Mouse (Mus musculus) mature B cell (primary cell): ENCODE data around the gene Abhd17b.
"Not testable (repeated sequence)": the region's sequence is repeated elsewhere in the genome, so short reads cannot be mapped to it uniquely, and the experiment has no call there.

ENCODE experiments used
- in situ Hi-C: fragments of 300-500 bp; cut with MboI; formaldehyde crosslinking; loops from 2 replicates; pipeline ENCODE4 v1.14.3; 2019

The Abhd17b gene

DNA sequence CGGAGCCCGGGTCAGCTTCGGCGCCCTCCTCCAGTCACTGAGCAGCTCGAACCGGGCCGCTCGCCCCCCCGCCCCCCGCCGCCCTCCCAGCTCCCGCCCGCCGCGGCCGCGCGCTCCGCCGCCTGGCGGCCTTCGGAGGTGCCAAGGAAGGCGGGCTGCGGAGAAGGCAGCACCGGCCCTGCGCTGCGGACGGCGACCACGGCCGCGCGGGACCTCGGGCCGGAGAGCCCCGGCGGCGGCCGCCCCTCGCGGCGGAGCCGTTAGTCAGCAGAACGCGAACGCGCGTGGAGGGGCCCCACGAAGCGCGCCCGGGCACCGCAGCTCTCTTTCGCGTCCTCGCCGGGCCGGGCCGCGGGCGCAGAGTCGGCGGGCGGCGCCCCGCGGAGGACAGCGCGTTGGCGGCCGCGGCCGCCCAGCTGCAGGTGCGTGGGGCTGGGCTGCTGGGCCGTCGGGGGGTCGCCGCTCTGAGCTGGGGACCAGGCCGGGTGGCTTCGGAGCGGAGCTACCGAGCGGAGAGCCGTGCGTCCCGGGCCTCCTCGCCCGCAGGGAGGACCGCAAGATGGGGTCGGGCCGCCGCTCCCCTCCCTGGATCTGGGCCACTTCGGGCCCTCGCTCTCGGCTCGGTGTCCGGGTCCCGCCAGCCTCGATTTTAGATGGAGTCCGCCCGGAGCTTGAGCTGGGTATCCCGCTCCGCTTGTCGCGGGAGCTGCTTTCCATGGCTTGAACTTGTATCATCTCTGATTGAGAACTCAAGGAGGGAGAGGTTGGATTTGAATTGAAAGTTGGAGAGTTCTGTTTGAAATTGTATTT, at the start of gene Abhd17b:
Abhd17b (plus strand) TSS at position 14 of the 810 bp plus-strand sequence.
- in situ Hi-C loops, result no loop called here

DNA sequence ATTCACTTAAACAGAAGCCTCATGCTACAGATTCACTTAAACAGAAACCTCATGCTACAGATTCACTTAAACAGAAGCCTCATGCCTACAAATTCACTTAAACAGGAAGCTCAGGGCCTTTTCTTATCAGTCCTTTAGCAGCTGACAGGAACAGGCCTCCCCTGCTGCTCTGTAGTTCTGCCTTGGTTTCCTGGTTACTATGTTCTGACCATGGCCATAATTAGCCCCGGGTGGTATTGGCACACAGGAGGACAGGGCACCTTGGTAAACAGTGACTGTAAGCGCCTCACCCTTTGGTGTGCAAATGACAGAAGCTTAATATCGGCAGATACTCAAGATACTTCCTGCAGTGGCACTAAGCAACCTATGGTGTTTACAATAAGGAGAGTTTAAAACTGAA, 49.1 kb upstream of the Abhd17b start:
- in situ Hi-C loops, result no loop called here

DNA sequence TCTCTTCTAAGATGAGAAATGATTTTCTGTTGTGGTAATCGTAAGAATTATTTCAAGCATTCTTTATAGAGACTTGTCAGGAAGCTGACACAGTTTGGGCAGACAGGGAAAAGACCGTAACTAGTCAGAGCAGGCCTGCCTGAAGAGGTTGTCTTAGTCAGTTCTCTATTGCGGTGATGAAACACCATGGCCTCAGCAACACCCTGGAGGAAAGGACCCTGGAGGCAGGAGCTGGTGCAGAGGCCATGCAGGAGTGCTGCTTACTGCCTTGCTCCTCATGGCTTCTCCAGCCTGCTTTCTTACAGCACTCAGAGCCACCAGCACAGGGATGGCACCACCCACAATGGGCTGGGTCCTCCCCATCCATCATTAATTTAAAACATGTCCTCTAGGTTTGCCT, 47.7 kb upstream of the Abhd17b start:
- in situ Hi-C loops, result no loop called here

DNA sequence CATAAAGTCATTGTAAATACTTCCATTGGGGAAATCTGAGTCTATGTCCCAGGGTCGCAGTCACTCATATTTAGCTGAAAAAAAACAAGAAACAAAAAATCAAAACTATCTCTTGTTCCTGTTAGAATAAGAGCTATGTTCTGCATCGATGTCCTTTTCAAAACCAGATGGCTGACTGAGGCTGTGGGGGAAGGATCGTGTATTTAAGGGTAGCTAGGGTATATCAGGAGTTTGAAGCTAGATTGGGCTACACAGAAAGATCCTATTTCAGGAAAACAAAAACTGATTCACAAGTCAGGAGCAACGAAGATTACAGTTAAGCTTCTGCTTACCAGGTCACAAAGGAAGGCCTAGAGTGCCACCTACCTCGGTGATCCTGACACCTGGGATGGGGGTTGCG, 42.7 kb upstream of the Abhd17b start:
- in situ Hi-C loops, result no loop called here

DNA sequence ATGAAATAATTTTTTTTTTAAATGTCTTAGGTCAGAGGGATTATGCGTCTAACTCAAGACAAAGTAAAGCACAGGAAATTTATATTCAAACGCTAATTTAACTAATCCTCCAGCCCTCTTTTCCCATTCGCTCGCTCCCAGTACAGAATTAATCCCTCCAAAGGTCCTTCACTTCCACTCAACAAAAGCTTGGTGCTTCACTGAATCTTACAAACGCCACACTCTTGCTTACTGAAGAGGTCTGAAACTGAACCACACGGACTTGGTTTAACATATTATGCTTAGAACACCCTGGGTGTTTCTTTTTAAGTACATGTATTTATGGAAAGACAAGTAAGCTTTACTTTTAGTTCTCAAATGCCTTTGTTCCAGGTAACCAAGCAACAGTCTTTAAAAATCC, 41.7 kb upstream of the Abhd17b start:
- in situ Hi-C loops, result no loop called here

DNA sequence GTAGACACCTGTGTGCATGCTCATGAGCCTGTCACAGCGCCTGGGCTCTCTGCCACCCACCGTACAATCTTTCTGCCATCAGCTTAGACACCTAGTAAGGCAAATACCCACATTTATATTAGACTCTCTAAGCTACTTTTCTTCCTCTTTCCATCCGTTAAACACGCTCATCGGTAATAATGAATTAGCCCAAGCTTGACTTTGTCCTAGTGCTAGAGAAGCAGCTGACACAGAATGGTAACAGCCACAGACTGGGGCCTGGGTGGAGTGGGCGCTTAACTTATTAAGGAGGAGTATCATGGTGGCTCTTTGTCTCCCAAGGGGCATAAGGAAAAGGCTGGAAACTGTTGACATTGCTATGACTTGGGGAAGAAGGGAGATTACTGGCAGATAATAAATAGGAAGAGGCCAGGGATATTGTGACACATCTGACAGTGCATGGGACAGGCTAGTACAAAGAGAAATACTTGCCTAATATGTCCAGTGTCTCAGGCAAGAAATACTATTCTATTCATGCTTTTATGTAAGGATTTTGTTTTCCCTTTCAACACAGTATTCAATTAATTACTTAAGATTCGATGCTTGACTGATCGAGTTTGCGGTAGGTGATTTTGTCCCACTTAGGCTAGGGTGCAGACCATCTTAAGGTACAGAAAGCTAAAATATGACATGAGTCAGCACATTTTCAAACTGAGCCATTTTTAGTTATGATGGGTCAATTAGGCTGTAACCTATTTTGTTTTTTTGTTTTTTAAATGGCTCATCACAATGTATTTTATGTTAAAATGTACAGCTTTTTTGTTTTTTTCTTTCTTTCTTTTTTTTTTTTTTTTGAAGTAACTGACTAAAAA, 41.0 kb upstream of the Abhd17b start:
- in situ Hi-C loops, result no loop called here

DNA sequence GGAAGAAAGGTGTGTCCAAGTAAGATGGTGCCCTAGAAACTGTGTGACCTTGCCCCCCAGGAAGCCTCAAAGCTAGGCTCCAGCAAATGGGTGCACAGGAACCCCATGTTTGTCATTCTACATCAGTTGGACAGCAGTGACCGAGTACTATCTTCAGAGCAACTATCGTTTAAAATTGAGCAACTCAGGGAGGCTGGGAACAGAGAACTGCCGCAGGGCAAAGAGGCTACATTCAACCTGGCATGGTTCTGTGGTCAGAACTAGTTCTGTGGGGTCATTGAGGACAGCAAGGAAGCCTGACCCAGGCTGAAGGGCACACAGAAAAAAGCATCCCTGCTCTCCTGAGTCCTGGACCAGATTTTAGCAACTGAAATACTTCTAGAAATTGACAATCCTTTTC, 37.2 kb upstream of the Abhd17b start:
- in situ Hi-C loops, result no loop called here

DNA sequence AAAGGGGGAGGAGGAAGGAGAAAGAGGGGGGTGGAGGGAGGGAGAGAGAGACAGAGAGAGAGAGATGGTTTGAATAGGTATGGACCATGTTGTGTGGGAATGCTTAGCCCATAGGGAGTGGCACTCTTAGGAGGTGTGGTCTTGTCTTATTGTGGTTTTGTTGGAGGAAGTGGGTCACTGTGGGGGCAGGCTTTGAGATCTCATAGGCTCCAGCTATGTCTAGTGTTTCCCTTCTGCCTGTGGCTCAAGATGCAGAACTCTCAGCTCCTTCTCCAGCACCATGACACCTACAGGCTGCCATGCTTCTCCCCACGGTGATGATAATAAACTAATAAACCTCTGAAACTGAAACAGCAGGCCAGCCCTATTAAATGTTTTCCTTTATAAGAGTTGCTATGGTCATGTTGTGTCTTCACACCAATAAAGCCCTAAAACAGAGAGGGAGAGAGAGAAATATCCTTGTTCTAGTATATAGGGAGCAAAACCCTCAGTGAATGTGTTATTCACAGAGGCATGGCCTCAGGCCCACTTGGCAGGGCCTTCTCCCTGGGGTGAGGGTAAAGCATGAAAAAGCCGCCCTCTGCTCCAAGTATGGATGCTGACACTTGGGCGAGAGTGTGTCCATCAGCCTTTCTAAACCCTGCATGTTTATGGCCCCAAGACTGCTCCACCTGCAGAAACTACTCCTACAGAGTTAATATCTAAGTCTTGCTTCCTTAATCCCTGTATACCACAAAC, 29.4 kb upstream of the Abhd17b start:
- in situ Hi-C loops, result no loop called here

DNA sequence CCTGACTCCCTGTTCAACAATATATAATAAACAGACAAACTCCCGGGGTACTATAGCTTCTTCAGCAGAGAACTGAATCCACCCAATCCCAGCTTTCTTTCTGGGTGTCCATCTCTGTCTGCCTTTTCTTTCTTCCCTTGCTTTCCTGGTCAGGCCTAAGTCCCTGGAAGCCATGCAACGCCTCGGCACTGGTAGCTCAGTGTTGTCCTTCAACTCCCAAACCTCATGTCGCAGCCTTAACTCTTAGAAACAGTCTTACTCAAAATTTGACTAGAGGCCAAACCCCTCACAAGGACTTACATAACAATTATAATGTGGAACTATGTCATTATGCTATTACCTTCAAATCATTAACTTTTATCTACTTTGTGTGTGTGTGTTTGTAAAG, 28.8 kb upstream of the Abhd17b start:
- in situ Hi-C loops, result no loop called here

DNA sequence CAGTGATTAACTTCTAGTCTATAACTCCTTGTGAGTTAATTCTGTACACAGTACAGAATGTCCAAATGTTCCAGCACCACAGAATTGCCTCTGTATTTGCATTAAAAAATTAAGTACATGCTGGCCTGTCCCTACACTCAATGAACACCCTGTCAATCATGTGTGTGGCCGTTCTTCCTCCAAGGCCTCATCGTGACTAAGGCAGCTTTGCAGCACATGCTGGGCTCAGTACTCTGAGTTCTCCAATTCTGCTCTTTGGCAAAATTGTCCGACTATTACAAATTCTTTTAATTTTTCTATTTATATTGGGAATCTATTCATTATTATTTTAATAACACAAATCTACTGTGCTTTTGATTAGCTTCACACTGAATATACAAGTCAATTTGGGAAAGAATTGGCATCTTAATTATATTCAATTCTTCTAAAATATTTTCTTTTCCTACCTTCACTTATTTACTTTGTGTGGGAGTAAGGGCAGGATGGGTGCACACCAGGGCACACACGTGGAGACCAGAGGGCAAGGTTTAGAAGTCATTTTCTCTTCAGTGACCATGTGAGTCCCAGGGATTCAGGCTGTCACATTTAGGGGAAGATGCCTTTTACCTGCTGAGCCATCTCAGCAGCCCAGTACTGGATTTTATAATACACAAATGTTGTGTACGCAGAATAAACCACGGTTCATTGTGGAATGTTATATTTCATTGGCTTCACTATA, 26.6 kb upstream of the Abhd17b start:
- in situ Hi-C loops, result no loop called here

DNA sequence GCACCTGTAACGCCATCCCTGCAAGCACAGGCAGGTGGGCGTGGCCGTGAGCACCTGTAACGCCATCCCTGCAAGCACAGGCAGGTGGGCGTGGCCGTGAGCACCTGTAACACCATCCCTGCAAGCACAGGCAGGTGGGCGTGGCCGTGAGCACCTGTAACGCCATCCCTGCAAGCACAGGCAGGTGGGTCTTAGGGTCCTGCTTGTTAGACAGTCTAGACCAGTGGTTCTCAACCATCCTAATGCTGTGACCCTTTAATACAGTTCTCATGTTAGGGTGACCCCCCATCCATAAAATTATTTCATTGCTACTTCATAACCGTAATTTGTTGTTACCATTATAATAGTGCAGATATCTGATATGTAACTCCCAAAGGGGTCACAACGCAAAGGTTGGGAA, 24.5 kb upstream of the Abhd17b start:
- in situ Hi-C loops, result not testable (repeated sequence)

DNA sequence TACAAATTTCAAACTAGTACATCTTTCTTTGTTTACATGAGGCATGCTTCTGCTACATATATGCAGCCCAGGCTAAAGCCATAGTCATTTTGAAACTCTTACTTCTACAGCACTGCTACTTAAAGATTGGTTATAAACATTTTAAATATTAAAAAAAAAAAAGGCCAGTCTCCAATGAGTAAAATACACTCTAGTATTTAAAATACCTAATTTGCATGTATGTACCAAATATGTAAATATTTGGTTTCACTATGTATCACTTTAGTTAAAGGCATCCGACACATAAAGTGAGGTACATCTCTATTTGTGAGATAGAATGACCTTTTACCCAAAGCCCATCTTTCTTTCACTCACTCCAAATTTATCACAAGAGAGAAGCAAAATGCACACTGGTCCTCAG, 24.0 kb upstream of the Abhd17b start:
- in situ Hi-C loops, result no loop called here

DNA sequence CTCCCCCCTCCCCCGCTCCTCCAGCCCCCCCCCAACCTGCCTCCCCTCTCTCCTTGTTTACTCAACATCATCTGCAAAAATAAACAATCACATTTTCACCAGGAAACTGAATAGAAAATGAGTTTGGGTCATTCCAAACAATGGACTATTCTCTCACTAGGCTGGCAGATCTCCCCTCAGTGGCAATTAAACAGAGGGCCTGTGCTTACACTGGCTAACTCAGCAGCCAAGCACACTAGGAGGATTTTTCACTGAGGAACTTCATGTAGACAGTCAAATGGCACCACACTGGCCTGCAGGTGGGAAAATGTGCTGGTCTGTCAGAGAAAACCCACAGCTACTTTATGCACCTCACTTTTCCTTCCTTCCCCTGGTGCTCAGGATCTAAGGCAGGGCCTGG, 23.5 kb upstream of the Abhd17b start:
- in situ Hi-C loops, result no loop called here

DNA sequence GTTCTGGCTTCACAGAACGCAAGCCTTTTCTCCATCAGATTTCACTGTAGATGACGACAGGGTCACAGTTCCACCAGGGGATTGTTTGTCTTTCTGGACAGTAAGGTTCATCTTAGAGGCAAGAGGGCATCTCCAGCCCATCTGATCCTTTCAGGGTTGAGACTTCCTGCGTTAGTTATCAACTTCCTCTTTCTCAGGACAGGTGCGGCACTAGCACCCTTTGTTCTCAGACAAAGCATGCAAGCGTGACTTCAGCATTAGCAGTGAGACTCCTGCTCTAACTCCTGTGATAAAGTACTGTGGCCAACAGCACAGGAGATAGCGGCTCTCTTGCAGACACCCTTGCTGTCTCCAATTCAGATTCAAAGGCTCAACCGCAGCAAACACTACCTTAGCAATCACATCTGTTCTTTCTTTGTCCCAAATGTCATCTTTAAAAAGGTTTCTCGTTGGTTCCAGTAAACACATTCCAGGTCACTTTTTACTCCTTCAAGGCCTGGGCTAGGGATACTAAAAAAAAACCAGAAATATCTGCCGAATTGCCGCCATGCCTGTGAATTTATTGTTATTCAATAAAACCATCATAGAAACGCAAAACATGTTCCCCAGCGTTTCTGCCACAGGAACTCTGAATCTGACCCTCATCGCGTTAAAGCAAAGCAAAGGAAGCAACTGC, 22.2 kb upstream of the Abhd17b start:
- in situ Hi-C loops, result no loop called here

DNA sequence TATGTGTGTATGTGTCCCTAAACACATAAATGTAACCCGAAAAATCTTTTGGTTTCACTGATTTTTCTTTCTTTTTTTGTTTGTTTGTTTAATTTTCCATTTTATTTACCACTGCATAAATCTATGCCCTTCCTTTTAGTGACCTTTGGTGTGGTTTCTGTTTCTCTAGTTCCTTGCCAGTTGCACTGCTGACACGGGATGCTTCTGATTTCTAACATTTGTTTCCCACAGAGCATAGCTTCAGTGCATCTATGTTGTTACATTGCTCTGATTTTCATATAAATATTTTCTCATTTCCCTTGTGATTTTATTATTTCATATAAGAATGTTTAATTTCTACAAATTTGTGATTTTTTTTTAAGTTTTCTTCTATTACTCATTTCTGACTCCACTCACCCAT, 17.6 kb upstream of the Abhd17b start:
- in situ Hi-C loops, result no loop called here

DNA sequence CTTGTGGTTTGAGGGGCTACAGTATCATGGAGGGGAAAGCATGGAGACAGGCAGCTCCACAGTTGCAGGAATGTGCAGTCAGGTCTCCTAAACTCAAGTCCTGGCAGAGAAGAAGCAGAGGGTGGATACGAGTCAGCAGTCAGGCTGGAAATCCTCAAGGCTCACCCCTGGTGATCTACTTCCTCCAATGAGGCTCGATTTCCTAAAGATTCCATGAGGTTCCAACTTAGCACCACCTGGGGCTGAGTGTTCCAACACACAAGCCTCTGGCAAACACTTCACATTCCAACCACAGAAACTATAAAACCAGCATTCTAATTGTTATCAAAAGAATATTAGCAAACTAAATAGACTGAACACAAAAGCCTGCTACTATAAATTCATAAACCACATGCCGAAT, 16.1 kb upstream of the Abhd17b start:
- in situ Hi-C loops, result no loop called here

DNA sequence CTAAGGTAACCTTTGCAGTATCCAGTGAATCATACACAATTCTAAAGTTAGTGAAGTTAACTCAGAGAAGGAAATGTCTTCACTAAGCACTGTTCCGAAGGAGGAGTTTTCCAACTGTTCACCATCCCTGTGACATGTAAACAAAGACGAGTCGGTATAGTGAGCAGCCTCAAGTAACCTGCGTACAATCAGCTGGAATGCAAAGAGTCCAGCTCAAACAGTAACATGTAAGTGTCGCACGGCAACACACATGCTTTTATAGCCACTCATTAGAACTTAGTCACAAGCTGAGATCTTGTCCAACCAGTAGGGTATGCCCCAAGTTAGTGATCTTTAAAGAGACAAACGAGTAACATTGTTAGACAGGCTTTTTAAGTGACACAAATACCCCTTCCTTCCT, 15.3 kb upstream of the Abhd17b start:
- in situ Hi-C loops, result no loop called here

DNA sequence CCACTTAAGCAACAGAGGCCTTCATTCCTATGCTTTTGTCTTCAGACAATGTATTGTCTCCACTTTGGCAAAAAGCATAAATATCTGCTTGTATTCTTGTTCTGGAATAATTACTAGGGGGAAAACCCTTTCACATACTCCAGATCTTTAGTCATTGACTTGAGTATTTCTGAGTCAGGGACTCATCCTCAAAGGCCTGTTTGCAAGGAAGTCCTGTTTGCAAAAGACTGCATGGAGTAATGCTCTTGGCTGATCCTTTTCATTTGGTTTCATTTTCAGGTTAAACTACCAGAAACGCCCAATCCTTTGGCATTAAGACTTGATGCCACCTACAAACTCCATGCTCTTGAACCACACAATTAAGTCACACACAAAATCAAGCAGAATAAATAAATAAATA, 9.1 kb upstream of the Abhd17b start:
- in situ Hi-C loops, result no loop called here

DNA sequence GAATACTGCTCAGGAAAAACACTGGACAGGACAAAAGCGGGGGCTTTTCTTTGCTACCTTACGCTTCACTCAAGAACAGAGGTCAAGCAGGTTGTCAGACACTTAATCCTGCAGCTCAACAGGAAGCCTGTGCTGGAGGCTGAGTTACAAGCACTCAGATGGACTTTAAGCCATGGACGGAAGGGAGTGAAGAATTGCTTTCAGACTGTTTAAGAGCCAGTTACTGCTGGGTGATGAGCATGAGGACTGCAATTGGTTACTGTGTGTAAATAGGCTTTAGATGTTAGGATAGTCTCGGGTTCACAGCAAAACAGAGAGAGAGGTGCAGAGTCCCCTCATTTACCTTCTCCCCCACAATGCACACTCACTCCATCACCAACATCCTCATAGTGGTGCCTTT, 7.7 kb upstream of the Abhd17b start:
- in situ Hi-C loops, result no loop called here

DNA sequence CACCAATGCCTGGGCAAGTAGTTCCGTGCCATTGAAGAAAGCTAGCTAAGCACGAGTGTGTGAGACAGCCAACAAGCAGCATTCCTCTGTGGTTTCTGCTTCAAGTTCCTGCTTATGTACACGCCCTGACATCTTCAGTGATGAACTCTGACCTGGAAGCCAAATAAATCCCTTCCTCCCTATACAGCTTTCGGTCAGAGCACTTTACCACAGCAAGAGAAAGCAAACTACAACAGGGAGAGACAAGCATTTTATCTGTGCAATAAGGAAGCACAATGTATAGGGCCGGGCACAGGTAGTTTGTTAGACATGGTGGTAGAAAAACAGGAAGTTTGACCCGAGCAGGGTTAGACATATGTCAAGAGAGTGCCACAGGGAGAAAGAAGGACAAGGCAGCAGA, 6.8 kb upstream of the Abhd17b start:
- in situ Hi-C loops, result no loop called here

DNA sequence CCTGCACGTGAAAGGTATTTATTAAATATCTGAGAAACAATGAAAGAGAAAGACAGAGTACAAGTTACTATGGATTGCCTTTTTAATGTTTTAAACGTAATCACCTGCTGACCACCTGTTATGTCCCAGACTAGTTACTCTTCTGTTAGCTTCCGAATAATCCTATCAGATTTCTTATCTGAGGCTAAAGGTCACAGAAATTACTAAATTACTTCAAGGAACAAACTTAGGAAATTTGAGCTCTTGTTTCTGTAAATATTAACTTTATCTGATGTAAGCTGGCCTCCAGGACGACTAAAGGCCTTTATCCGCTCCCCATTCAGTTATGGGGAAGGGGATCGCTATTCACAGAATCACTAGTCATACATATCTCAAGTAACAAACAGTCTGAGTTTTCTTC, 1.3 kb upstream of the Abhd17b start:
- in situ Hi-C loops, result no loop called here
